Mouse (Mus musculus) small intestine, adult 2 months (tissue): ENCODE measurements at regions not wholly inside any gene's neighbourhood (a gene's known extent, or its start where the extent isn't known, plus 50 kb on each side); places are given as distances from the start of the nearest gene placed in this dataset.

Source experiments
- CTCF ChIP-seq: fragments of 200-500 bp; IDR thresholded peaks from 2 replicates; pipeline ENCODE4 v1.5.1; 2012; ENCODE audit warnings: low read depth, mild to moderate bottlenecking, control low read depth, inconsistent platforms, low read length, moderate library complexity, mixed read lengths; ENCODE audit not compliant: insufficient replicate concordance, insufficient read length; ENCODE audit errors: extremely low read depth
- POLR2A ChIP-seq: fragments of 200-500 bp; IDR thresholded peaks from 2 replicates; pipeline ENCODE4 v1.6.1; 2012; ENCODE audit warnings: low read depth, mild to moderate bottlenecking, control low read depth, inconsistent platforms, low read length, moderate library complexity

- TF ChIP-seq CTCF (no peak), POLR2A (no peak)
Measured at GRCm38 (mm10) chr5:97619890-97620289, 163.1 kb upstream of the Gk2 start.
